Mouse (Mus musculus) midbrain, postnatal 0 days (tissue): ENCODE results near the gene Cdc42se2. TPM values are rescaled to one million over a fixed set of nuclear protein-coding genes. Genes with fewer than 3 reads are reported as not detected.

Experiments used
- ATAC-seq: fragments of 200-750 bp; cut with Nextera tagmentation; 2 replicates; pipeline ENCODE4 v1.8.0; 2017; ENCODE audit warnings: moderate number of reproducible peaks, mild to moderate bottlenecking, moderate TSS enrichment, moderate library complexity; ENCODE audit not compliant: low FRiP score
- DNase-seq: peaks from one replicate; pipeline ENCODE4 v3.0.0-alpha.2; 2015; ENCODE audit warnings: low spot score
- H3K27ac ChIP-seq: fragments of 300-500 bp; sonication (generic); 2 replicates; pipeline ENCODE4 v1.5.1; 2014; ENCODE audit warnings: low read depth, mild to moderate bottlenecking, low read length, mixed read lengths
- H3K27me3 ChIP-seq: fragments of 300-500 bp; sonication (generic); 2 replicates; pipeline ENCODE4 v1.6.1; 2014; ENCODE audit warnings: low read length, control low read depth, mixed read lengths; ENCODE audit not compliant: insufficient read depth
- H3K36me3 ChIP-seq: fragments of 300-500 bp; sonication (generic); 2 replicates; pipeline ENCODE4 v1.6.1; 2014; ENCODE audit warnings: low read length, control low read depth, mixed read lengths; ENCODE audit not compliant: insufficient read depth
- H3K4me1 ChIP-seq: fragments of 300-500 bp; sonication (generic); 2 replicates; pipeline ENCODE4 v1.6.1; 2014; ENCODE audit warnings: mild to moderate bottlenecking, control low read depth, antibody characterized with exemption, low read length, mixed read lengths; ENCODE audit not compliant: insufficient read depth
- H3K4me2 ChIP-seq: fragments of 300-500 bp; sonication (generic); 2 replicates; pipeline ENCODE4 v1.6.1; 2014; ENCODE audit warnings: low read depth, mild to moderate bottlenecking, low read length, mixed read lengths; ENCODE audit not compliant: poor library complexity, severe bottlenecking
- H3K4me3 ChIP-seq: fragments of 300-500 bp; sonication (generic); 2 replicates; pipeline ENCODE4 v1.5.1; 2014; ENCODE audit warnings: low read depth, mild to moderate bottlenecking, low read length, moderate library complexity
- H3K9ac ChIP-seq: fragments of 300-500 bp; sonication (generic); replicated peaks from 2 replicates; pipeline ENCODE4 v1.6.1; 2014; ENCODE audit warnings: mild to moderate bottlenecking, low read length, moderate library complexity, mixed read lengths; ENCODE audit not compliant: poor library complexity, severe bottlenecking
- H3K9me3 ChIP-seq: fragments of 300-500 bp; sonication (generic); 2 replicates; pipeline ENCODE4 v1.6.1; 2016; ENCODE audit warnings: low read length, control low read depth
- CTCF ChIP-seq: IDR thresholded peaks from 2 replicates; pipeline ENCODE4 v1.5.1; 2016; ENCODE audit warnings: antibody characterized with exemption, mild to moderate bottlenecking
- WGBS: fragments of 180-500 bp; shearing (Covaris S2); extraction: QIAGEN DNeasy Blood & Tissue Kit; methylation state at CpG from one replicate; pipeline ENCODE4 v1.1.7; 2014; 5-methylcytosine and 5-hydroxymethylcytosine counted together
- polyA plus RNA-seq: library from polyadenylated mRNA; unstranded; fragments of >200 nt; fragmentation: Nextera tagmentation; extraction: Ambion mirVana; gene quantifications from 2 replicates; pipeline ENCODE4 v1.2.1, GENCODE M21; 2015
- total RNA-seq: library from RNA; depleted of rRNA; stranded (reverse); fragments of >200 nt; gene quantifications from 2 replicates; pipeline ENCODE4 v1.2.3, GENCODE M21; 2014

Gene Cdc42se2
- total and polyA plus RNA-seq, 2 experiments from 2014 or later, result 134 TPM

DNA sequence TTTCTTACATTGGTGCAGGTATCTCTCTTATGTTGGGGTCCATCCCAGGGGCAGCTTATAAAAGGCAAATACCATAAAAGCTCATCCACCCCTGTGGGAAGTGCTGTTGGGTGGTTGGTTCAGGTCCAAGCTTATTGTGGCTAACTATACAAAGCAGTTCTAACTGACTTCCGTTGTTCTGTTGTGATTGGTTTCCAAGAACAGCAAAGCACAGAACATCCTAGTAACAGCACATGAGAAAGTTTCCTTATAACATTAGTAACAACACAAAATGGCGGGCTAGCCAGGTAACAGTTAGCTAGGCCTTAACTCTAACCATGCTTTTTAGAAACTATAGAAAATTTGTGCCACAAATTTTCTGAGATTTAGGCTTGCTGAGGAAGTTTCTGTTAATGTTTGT lies 79.3 kb downstream of the Cdc42se2 start:
- Histone ChIP-seq H3K4me1 (no peaks in the 10 kb centered on the region), H3K4me2 (no peak overlapping the region), H3K9me3 (no peaks in the 10 kb centered on the region), H3K36me3 (no peaks in the 10 kb centered on the region), H3K27me3 (no peaks in the 10 kb centered on the region), H3K9ac (no peak overlapping the region), H3K27ac (no peak overlapping the region), H3K4me3 (no peak overlapping the region)
- TF ChIP-seq CTCF, result no peak
- ATAC-seq, result no peak
- no peak for DNase-seq
- 94% methylated on average over 2 of the region's 2 CpGs for WGBS

DNA sequence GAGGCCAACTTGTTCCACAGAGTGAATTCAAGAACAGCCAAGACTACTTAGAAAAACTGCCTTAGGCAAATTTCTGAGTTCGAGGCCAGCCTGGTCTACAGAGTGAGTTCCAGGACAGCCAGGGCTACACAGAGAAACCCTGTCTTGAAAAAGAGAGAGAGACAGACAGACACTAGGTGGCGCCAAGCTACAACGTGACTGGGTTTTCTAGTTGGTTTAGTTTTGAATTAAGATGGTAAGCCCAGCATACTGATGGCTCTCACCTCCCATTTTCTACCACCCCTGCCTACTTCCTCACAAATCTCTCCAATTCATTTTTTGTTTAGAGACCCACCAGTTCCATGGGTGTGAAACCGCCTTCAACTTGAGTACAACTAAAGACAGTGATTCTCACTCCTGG lies 84.2 kb downstream of the Cdc42se2 start:
- DNase-seq (peak; percentile 76), ATAC-seq (0 out of 2 replicates have a peak, but pooled peaks have one; percentile 10)
- Histone ChIP-seq H3K27ac (no peak overlapping the region), H3K9ac (no peak overlapping the region), H3K4me3 (no peak overlapping the region), H3K4me1 (no peaks in the 10 kb centered on the region), H3K27me3 (no peaks in the 10 kb centered on the region), H3K4me2 (no peak overlapping the region), H3K36me3 (peaks cover 4% of the 10 kb centered on the region; the same call in 1 of the 2 replicates), H3K9me3 (no peaks in the 10 kb centered on the region)
- peak; percentile 75 for TF ChIP-seq CTCF
- 32% methylated on average over 4 of the region's 4 CpGs for WGBS

DNA sequence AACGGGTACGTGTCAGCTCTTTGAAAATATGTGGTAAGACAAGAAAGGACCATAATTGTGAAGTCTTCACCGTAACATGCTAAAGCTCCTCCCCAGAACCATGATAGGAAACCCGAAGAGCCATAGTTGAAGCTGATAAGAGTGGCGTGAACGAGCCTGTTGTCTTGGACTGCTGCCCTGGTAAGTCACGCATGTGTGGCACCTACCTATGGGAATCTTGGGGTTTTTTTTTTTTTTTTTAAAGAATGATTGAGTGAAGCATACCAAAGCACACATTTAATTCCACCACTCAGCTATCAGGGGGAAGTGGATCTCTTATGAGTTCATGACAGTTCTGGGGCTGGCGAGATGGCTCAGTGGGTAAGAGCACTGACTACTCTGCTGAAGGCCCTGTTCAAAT lies 85.6 kb downstream of the Cdc42se2 start:
- H3K27me3 ChIP-seq, result no peaks in the 10 kb centered on the region
- no peaks in the 10 kb centered on the region for H3K4me1 ChIP-seq
- no peak overlapping the region for H3K4me3 ChIP-seq
- TF ChIP-seq CTCF, result no peak
- no peak for ATAC-seq
- no peaks in the 10 kb centered on the region for H3K9me3 ChIP-seq
- H3K27ac ChIP-seq, result no peak overlapping the region
- no peak for DNase-seq
- no peak overlapping the region for H3K9ac ChIP-seq
- peaks cover 7% of the 10 kb centered on the region for H3K36me3 ChIP-seq
- 95% methylated on average over 8 of the region's 8 CpGs for WGBS
- H3K4me2 ChIP-seq, result no peak overlapping the region

DNA sequence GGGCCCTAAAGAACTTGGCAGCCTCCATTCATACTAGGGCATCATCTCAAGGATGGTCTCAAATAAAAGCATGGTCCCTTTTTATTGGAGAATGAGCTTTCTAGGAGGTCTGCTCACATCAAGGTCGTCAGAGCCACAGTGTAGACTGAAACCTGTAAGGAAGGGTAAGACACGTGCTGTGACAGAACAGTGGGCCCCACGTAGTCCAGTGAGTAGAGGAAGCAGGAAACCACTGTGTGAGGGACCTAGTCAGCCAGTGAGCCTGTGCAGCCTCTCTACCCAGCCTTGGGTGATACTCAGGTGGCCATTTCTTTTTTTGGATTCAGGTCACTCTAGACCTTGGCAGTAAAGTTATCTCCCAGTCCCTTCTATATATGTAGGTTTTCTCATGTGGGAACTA lies 87.5 kb downstream of the Cdc42se2 start:
- Histone ChIP-seq H3K4me2 (no peak overlapping the region), H3K4me3 (no peak overlapping the region), H3K9ac (no peak overlapping the region), H3K27me3 (no peaks in the 10 kb centered on the region), H3K36me3 (peaks cover 15% of the 10 kb centered on the region), H3K27ac (no peak overlapping the region), H3K9me3 (no peaks in the 10 kb centered on the region), H3K4me1 (no peaks in the 10 kb centered on the region)
- ATAC-seq, result no peak
- 81% methylated on average over 3 of the region's 3 CpGs for WGBS
- DNase-seq, result no peak
- TF ChIP-seq CTCF, result no peak

DNA sequence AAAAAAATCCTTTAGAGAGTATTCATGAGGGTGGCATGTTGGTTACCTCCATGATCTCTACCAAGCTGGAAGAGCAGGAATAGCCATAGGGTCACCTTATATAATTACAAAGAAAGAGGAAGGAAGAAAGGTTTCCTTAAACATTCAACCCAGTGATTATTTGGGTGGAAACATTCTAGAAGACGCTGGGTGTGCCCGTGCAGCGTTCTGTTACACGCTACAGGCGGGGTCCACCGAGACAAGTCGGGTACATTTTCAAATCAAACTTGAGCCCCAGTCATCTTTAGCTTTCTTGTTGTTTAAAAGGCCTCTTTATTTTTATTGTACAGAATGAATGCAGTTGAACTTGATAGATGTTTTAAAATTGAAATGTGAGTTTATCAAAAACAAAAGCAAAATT lies 88.8 kb downstream of the Cdc42se2 start:
- H3K4me2 ChIP-seq, result no peak overlapping the region
- peaks cover 19% of the 10 kb centered on the region for H3K36me3 ChIP-seq
- ATAC-seq (no peak), DNase-seq (no peak)
- no peaks in the 10 kb centered on the region for H3K27me3 ChIP-seq
- H3K9ac ChIP-seq, result no peak overlapping the region
- TF ChIP-seq CTCF, result no peak
- H3K9me3 ChIP-seq, result no peaks in the 10 kb centered on the region
- WGBS, result 95% methylated on average over 7 of the region's 7 CpGs
- no peaks in the 10 kb centered on the region for H3K4me1 ChIP-seq
- H3K4me3 ChIP-seq, result no peak overlapping the region
- H3K27ac ChIP-seq, result no peak overlapping the region

DNA sequence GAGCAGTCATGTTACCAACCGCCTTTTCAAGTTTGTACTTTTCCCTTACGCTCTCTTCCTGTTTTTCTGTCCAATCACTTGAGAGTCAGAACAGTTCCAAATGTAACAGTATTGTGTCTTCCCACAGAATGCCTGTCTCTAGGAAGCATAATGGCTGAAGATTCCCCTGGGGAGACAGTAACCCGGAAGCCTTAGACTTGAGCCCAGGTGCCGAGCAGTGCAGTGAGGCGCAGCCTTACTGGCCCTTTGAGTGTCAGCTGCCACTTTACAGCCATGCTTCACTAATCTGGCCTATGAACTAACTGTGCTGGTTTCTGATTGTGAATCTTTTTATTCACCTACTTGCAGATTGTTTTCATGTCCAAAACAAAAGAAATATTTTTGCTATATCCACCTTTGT lies 89.9 kb downstream of the Cdc42se2 start:
- WGBS, result 84% methylated on average over 5 of the region's 5 CpGs
- Histone ChIP-seq H3K4me1 (no peaks in the 10 kb centered on the region), H3K36me3 (peaks cover 22% of the 10 kb centered on the region), H3K4me3 (no peak overlapping the region), H3K9ac (no peak overlapping the region), H3K4me2 (no peak overlapping the region), H3K27ac (no peak overlapping the region), H3K27me3 (no peaks in the 10 kb centered on the region), H3K9me3 (no peaks in the 10 kb centered on the region)
- no peak for TF ChIP-seq CTCF
- DNase-seq (no peak), ATAC-seq (no peak)
